Mouse (Mus musculus) neural tube, embryonic 14.5 days (tissue): ENCODE measurements at regions not wholly inside any gene's neighbourhood (a gene's known extent, or its start where the extent isn't known, plus 50 kb on each side); places are given as distances from the start of the nearest gene placed in this dataset.

Experiments
- ATAC-seq: fragments of 200-750 bp; cut with Nextera tagmentation; 2 replicates; pipeline ENCODE4 v1.8.0; 2017; ENCODE audit warnings: low read depth, mild to moderate bottlenecking, moderate TSS enrichment, moderate library complexity
- H3K27ac ChIP-seq: fragments of 300-500 bp; sonication (generic); 2 replicates; pipeline ENCODE4 v1.5.1; 2014; ENCODE audit warnings: low read depth, mild to moderate bottlenecking, control low read depth, low read length, moderate library complexity, mixed read lengths
- H3K27me3 ChIP-seq: fragments of 300-500 bp; sonication (generic); 2 replicates; pipeline ENCODE4 v1.6.1; 2014; ENCODE audit warnings: low read length; ENCODE audit not compliant: control insufficient read depth, insufficient read depth
- H3K36me3 ChIP-seq: fragments of 300-500 bp; sonication (generic); 2 replicates; pipeline ENCODE4 v1.6.1; 2014; ENCODE audit warnings: low read length, mixed read lengths; ENCODE audit not compliant: control insufficient read depth, insufficient read depth
- H3K4me1 ChIP-seq: fragments of 300-500 bp; sonication (generic); 2 replicates; pipeline ENCODE4 v1.6.1; 2014; ENCODE audit warnings: low read length; ENCODE audit not compliant: control insufficient read depth, insufficient read depth
- H3K4me2 ChIP-seq: fragments of 300-500 bp; sonication (generic); 2 replicates; pipeline ENCODE4 v1.6.1; 2014; ENCODE audit warnings: mild to moderate bottlenecking, low read depth, low read length, control low read depth
- H3K4me3 ChIP-seq: fragments of 300-500 bp; sonication (generic); 2 replicates; pipeline ENCODE4 v1.5.1; 2014; ENCODE audit warnings: low read depth, low read length, control low read depth, mixed read lengths
- H3K9ac ChIP-seq: fragments of 300-500 bp; sonication (generic); replicated peaks from 2 replicates; pipeline ENCODE4 v1.6.1; 2014; ENCODE audit warnings: low read depth, mild to moderate bottlenecking, control low read depth, low read length, mixed read lengths
- H3K9me3 ChIP-seq: fragments of 300-500 bp; sonication (generic); 2 replicates; pipeline ENCODE4 v1.6.1; 2016; ENCODE audit warnings: low read length; ENCODE audit not compliant: control insufficient read depth
- WGBS: fragments of 180-500 bp; shearing (Covaris S2); extraction: QIAGEN DNeasy Blood & Tissue Kit; methylation state at CpG from one replicate; pipeline ENCODE4 v1.1.7; 2014; 5-methylcytosine and 5-hydroxymethylcytosine counted together

GRCm38 (mm10) chr5:43149559-43149958 is 83.4 kb upstream of the Cpeb2 start:
- H3K4me2 ChIP-seq = no peak overlapping the region
- WGBS = 50% methylated on average over 4 of the region's 4 CpGs
- H3K27me3 ChIP-seq = no peaks in the 10 kb centered on the region
- H3K4me1 ChIP-seq = no peaks in the 10 kb centered on the region
- no peaks in the 10 kb centered on the region for H3K36me3 ChIP-seq
- no peak overlapping the region for H3K9ac ChIP-seq
- H3K9me3 ChIP-seq = no peaks in the 10 kb centered on the region
- H3K27ac ChIP-seq = no peak overlapping the region
- no peak for ATAC-seq
- H3K4me3 ChIP-seq = no peak overlapping the region

GRCm38 (mm10) chr5:43151099-43151774 is 81.7 kb upstream of the Cpeb2 start:
- H3K9ac ChIP-seq = no peak overlapping the region
- no peak overlapping the region for H3K4me3 ChIP-seq
- 81% methylated on average over 3 of the region's 3 CpGs for WGBS
- no peak for ATAC-seq
- no peaks in the 10 kb centered on the region for H3K27me3 ChIP-seq
- no peak overlapping the region for H3K4me2 ChIP-seq
- H3K4me1 ChIP-seq = no peaks in the 10 kb centered on the region
- H3K9me3 ChIP-seq = no peaks in the 10 kb centered on the region
- H3K27ac ChIP-seq = peak overlapping the region; percentile 13; the same call in 1 of the 2 replicates
- H3K36me3 ChIP-seq = no peaks in the 10 kb centered on the region

GRCm38 (mm10) chr5:43152119-43152611 is 80.8 kb upstream of the Cpeb2 start:
- Histone ChIP-seq H3K4me2 (no peak overlapping the region), H3K4me3 (no peak overlapping the region), H3K27ac (peak overlapping the region; percentile 49; the same call in 1 of the 2 replicates), H3K4me1 (no peaks in the 10 kb centered on the region), H3K27me3 (no peaks in the 10 kb centered on the region), H3K9ac (no peak overlapping the region), H3K36me3 (no peaks in the 10 kb centered on the region), H3K9me3 (no peaks in the 10 kb centered on the region)
- ATAC-seq = peak; percentile 59; the same call in 1 of the 2 replicates
- WGBS = 40% methylated on average over 8 of the region's 8 CpGs

- WGBS = 72% methylated on average over 1 of the region's 1 CpGs
- no peaks in the 10 kb centered on the region for H3K9me3 ChIP-seq
- H3K9ac ChIP-seq = no peak overlapping the region
- H3K27ac ChIP-seq = no peak overlapping the region
- no peak for ATAC-seq
- H3K4me1 ChIP-seq = no peaks in the 10 kb centered on the region
- H3K27me3 ChIP-seq = no peaks in the 10 kb centered on the region
- H3K4me3 ChIP-seq = no peak overlapping the region
- H3K4me2 ChIP-seq = no peak overlapping the region
- H3K36me3 ChIP-seq = no peaks in the 10 kb centered on the region
These were observed 80.1 kb upstream of the Cpeb2 start for GRCm38 (mm10) chr5:43152881-43153280.

GRCm38 (mm10) chr5:43156771-43157170 is 76.2 kb upstream of the Cpeb2 start:
- Histone ChIP-seq H3K9me3 (no peaks in the 10 kb centered on the region), H3K4me2 (no peak overlapping the region), H3K9ac (no peak overlapping the region), H3K4me3 (no peak overlapping the region), H3K27me3 (no peaks in the 10 kb centered on the region), H3K4me1 (no peaks in the 10 kb centered on the region), H3K27ac (no peak overlapping the region), H3K36me3 (no peaks in the 10 kb centered on the region)
- 88% methylated on average over 3 of the region's 3 CpGs for WGBS
- no peak for ATAC-seq

- H3K4me2 ChIP-seq = no peak overlapping the region
- WGBS = 90% methylated on average over 6 of the region's 6 CpGs
These were observed 72.8 kb upstream of the Cpeb2 start for GRCm38 (mm10) chr5:43160140-43160539.

GRCm38 (mm10) chr5:43181475-43181874 is 51.5 kb upstream of the Cpeb2 start:
- no peaks in the 10 kb centered on the region for H3K27me3 ChIP-seq
- ATAC-seq = no peak
- H3K27ac ChIP-seq = no peak overlapping the region
- H3K9ac ChIP-seq = no peak overlapping the region
- no peaks in the 10 kb centered on the region for H3K36me3 ChIP-seq
- WGBS = 90% methylated on average over 8 of the region's 8 CpGs
- H3K4me1 ChIP-seq = no peaks in the 10 kb centered on the region
- H3K4me3 ChIP-seq = no peak overlapping the region
- no peaks in the 10 kb centered on the region for H3K9me3 ChIP-seq
- no peak overlapping the region for H3K4me2 ChIP-seq

More at GRCm38 (mm10) chr5:43160140-43160539, 72.8 kb upstream of the Cpeb2 start:
- H3K9ac ChIP-seq = no peak overlapping the region
- H3K4me1 ChIP-seq = no peaks in the 10 kb centered on the region
- no peak overlapping the region for H3K27ac ChIP-seq
- H3K4me3 ChIP-seq = no peak overlapping the region
- no peaks in the 10 kb centered on the region for H3K36me3 ChIP-seq
- ATAC-seq = no peak
- no peaks in the 10 kb centered on the region for H3K9me3 ChIP-seq
- H3K27me3 ChIP-seq = no peaks in the 10 kb centered on the region
